Mouse (Mus musculus) right cerebral cortex, postnatal 14 days (tissue): ENCODE results near the gene Kiss1.
A peak's percentile ranks its signal among the peaks of the same experiment; 100 is the strongest.
"Not testable (repeated sequence)": the region's sequence is repeated elsewhere in the genome, so short reads cannot be mapped to it uniquely, and the experiment has no call there.

Experiments used
- DNase-seq: peaks from one replicate; pipeline ENCODE4 v3.0.0; 2022

Gene Kiss1

GRCm38 (mm10) chr1:133323333-133323732, 1.7 kb downstream of the Kiss1 start:
- DNase-seq, result no peak

DNA sequence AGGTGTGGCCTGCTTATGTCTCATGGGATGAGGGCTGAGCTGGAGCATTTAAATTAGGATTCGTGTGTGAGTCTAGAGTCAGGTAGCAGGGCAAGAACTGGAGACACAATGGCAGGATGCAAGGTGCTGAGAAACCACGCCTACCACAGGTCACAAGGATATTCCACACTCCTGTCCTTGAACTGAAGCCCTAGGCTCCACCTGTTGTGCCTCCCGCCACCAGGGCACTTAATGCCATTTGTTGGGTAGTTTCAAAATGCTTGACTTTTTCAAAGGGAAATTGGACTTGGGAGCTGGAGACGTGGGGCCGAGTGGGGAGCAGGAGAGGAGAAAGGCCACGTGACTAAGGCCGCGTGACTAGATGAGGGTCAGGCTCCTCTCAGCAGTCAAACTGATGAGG, 4.3 kb downstream of the Kiss1 start:
- DNase-seq, result no peak

- no peak for DNase-seq
Measured at GRCm38 (mm10) chr1:133327094-133327493, 5.4 kb downstream of the Kiss1 start.

DNA sequence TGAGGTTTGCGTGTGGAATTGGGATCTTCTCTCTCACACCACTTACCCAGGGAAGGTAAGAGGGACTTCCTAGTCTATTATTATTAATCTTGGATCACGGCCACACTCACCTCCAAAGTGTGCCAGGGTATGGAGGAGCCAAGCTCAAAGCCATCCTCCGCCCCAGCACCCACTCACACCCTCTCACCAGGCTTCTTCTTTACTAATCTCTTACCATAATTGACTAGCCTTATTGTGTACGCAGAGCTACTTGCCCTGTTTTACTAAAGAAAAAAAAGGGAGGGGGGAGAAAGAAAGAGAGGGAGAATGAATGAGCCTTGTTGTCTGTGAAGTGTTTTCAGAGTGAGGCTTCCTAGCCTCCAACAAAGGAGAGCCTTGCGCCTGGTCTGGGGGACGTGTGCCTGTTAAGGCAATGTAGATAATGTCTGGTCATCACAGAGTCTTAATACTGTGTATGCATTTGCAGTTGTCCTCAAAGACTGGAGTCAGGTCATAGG, 6.7 kb downstream of the Kiss1 start:
- DNase-seq, result no peak

- DNase-seq, result no peak
Measured at GRCm38 (mm10) chr1:133328896-133329637, 7.4 kb downstream of the Kiss1 start.

DNA sequence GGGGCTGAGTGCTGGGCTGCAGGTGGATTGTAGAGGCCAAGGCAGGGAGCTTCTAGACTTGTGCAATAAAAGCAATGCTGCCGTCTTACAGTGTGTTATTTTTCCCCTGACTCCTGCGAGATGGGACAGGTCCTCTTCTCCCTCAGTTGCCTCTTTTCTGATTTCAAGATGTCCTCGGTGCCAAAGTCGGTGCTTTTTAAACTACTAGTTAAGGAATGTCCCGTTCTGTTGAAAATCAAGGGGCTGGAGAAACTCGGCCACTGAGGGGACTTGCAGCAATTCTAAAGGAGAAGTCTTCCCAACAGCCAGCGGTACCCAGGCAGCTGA, 7.9 kb downstream of the Kiss1 start:
- no peak for DNase-seq

DNA sequence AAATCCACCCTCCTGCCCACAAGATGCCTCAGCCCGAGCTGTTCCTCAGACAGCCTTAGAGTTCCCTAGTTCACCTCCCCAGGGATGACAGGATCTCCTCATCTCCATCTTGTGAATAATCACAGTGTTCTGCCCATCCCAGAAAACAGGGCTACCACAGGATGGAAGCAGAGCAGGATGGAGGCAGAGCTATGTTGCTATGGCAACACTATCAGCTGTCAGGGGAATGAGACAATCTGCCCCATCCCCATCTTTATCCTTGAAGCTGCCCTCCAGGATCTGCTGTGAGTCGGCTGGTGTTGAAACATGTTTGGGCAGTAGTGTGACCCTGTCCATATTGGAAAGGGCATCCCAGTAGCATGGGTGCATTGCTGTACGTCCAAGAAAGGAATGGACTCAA, 9.5 kb downstream of the Kiss1 start:
- DNase-seq, result no peak

DNA sequence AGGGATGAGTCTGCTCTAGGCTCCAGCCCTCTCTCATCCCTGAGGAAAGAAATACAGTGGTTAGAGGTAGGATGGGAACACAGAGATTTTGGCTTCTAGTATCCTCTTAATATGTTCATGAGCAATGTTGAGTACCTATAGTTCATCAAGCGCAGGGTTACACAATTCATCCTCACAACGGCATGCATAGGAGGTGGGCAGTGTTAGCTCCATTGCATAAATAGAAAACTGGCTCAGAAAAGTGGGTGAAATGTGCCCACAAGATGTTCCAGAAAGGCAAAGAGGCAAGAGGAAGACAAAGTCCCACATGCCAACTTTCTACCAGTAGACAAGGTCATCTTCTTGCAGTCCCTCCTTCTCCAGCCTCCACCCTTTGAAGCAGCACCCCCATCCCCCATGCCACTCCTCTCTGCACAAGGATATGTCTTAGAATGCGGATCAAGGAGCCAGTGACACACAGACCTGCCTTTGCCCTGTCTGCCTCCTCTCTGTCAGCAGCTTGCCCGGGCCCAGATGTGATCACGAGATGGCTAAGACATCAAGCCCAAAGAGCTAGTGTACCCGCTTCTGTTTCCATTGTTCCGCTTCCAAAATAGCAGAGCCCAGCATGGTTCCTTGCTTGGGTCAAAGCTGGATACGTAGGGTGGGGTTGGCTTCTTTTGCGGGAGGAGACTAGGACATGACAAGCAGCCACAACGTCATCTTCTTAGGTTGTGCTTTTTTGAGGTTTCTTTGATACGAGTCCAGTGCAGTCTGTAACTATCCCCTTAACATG, 11.2 kb downstream of the Kiss1 start:
- DNase-seq, result no peak

DNA sequence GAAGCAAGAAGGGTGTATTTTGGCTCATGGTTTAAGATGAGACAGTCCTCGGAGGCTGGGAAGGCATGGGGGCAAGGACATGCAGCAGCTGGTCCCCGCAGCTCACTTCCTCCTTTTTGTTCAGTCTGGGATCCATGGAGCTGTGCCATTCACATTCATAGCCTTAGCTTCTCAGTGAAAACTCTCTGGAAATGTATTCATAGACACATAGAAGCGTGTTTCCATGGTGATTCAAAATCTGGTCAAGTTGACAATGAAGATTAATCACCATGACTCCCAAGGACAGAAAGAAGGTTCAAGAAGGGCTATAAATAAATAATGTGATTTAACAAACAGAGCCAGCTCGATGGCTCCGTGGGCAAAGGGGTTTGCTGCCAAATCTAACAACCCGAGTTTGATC, 12.3 kb downstream of the Kiss1 start:
- no peak for DNase-seq

DNA sequence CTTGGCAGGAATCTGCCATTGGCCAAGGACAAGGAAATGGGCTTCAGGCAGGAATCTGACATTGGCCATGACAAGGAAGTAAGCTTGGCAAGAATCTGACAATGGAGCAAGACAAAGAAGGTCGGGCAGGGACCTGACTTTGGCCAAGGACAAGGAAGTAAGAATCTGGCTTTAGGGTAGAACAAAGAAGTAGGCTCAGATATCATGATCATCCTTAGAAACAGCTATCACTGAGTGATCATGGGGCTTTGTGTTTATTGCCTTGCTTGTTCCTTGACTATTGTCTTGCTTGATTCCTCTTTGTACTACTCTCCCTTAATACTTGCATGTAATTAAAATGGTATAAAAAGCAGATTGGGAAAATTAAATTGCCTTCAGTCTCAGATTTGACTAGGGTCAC, 18.7 kb downstream of the Kiss1 start:
- not testable (repeated sequence) for DNase-seq

DNA sequence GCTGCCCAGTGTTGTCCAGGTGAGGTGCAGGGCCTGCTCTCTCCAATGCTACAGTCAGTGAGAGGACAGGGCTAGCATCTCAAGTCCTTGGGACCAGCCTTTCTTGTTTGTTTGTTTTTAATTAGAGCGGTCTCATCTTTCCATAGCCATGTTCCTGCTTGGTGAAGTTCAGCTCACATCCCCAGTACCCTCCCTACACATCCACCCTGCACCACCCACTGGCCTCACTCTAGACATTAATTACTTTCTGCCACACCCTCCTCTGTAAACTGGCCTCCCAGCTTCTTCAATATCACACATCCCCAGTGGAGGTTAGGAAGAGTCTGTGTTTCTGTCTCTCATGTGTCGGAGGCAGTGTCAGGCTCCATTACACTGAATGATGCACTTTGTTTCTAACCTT, 22.7 kb downstream of the Kiss1 start:
- DNase-seq, result no peak

DNA sequence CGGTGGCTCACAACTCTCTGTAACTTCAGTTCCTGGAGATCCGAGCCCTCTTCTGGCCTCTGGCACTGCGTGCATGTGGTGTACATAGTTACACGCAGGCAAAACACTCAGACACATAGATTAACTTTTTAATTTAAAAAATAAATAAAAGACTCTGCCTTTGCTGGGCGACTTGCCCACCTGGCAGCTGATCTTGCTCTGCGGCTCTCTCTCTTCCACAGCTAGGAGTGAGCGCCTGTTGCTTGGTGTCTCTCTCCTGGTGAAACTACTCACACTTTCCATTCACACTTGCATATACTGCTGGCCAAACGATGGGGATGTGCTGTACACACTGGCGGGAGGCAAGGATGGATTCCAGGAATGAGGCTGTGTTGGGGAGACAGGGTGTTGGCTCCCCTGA, 24.9 kb downstream of the Kiss1 start:
- peak; percentile 40 for DNase-seq

GRCm38 (mm10) chr1:133347226-133347625, 25.6 kb downstream of the Kiss1 start:
- no peak for DNase-seq

- no peak for DNase-seq
Measured at GRCm38 (mm10) chr1:133347693-133348520, 26.2 kb downstream of the Kiss1 start.

DNA sequence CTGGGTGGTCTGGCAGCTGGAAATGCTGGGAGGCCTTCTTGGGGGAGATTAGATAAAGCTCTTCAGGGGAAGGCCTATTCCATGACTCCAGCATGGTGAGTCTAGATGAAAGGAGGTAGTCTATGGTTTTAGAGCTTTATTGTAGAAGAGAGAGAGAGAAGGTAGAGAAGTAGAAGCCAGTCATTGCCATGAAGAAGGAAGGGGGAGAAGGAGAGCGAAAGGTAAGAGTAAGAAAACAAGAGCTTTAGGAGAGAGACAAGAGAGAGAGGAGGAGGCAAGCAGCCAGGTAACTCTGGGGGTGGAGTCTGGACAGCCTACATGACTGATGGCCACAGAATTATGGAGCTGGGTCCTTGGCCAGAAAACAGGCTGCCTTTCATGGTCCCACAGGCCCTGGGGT, 28.5 kb downstream of the Kiss1 start, which contains the start of gene Ren1:
Gene Ren1 (plus strand): TSS at position 301 of the 400 bp plus-strand sequence.
- no peak for DNase-seq

- no peak for DNase-seq
Measured at GRCm38 (mm10) chr1:133351762-133352161, 30.1 kb downstream of the Kiss1 start.

DNA sequence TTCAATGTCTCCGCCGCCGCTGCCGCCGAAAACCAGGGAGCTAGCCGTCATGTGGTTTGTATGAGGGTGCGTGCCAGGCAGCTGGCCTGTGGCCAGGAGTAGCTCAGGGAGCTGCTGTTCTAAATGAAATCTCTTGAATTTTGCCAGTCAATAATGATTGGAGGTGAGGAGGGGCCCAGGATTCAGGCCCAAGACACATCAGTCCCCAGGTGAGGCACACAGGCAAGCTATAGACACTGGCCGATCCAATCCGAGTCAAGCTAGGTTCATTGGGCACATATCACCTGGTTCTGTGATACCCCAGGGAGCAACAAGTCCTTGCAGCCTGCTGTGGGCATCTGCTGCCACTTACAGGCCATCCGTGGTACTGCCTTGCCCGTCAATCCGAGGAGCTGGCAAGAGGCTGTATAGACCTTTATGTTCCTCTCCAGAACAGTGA, 31.7 kb downstream of the Kiss1 start:
- DNase-seq, result peak; percentile 83

DNA sequence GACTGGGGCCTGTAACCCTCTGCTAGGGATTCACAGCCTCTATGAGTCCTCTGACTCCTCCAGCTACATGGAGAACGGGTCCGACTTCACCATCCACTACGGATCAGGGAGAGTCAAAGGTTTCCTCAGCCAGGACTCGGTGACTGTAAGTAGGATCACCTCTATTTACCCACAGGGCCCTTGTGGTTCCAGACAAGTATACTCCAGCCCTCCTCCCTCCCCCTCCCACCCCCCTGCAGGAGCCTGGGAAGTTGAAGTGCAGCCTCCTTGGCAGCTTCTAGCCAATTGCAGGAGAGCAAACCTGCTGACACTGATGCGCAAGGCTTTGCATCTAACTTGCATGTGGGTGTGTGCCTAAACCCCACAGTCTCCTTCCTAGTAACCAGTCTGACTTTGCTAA, 33.8 kb downstream of the Kiss1 start:
- DNase-seq, result no peak

- no peak for DNase-seq
Measured at GRCm38 (mm10) chr1:133355912-133356311, 34.2 kb downstream of the Kiss1 start.

- no peak for DNase-seq
Measured at GRCm38 (mm10) chr1:133356330-133356729, 34.7 kb downstream of the Kiss1 start.

DNA sequence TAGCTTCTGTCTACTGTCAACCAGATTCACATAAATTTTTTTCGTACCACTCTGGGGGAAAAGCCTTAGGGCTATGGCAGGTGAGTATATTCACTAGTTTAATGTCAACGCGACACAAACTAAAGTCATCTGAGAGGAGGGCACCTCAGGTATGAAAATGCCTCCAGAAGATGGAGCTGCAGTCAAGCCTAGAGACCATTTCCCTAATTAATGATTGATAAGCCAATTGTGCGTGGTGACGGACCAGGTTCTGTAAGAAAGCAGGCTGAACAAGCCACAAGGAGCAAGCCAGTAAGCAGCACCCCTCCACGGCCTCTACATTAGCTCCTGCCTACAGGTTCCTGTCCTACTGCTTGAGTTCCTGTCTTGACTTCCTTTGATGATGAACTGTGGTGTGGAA, 39.3 kb downstream of the Kiss1 start:
- no peak for DNase-seq

DNA sequence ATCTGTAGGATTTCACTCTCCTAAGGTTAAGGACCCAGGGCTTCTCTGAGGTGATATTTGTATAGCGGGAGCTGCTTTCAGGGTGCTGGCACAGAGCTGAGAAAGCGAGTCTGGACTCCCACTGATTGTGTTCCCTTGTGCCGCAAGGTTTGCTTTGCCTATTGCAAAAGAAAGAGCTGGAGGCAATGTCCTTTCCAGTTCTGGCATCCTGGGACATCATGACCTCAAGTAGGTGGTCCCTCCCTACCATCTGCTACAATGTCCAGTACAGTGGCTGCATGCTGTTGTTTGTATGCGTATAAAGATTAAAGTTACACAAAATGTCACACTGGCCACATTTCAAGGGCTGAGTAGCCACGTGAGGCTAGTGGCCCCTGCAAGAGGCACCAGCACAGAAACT, 40.4 kb downstream of the Kiss1 start:
- DNase-seq, result no peak

DNA sequence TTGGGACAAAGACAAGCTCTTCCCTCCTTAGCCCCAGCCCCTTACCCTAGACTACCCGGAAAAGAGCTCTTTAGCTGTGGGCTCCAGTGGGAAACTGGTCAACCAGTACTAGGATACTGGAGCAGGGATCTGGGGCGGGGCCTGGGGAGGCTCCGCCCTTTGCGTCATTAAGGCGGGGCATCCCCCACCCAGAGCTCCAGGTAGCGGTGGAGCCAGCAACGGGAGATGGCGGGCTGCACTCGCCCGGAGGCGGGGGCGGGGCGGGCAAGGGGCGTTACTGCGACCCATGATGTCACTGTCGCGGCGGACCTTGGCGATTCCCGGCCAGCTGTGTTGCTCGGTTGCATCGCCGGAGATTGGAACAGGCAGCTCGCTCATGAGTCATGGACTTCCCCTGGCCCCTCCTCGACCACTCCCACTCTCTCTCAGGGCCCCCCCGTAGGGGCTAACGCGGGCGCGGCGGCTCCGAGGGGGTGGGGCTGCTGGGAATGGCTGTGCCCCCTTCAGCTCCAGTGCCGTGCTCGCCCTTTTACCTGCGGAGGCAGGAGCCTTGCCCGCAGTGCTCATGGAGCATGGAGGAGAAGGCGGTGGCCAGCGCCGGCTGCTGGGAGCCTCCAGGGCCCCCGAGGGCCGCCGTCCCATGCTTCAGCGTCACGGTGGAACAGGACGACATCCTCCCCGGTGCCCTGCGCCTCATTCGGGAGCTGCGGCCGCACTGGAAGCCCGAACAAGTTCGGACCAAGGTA, 41.8 kb downstream of the Kiss1 start, which contains the start of gene Etnk2:
Gene Etnk2 (plus strand): TSS at position 297 of the 746 bp plus-strand sequence.
- DNase-seq, result peak; percentile 69
